Mouse (Mus musculus) CH12.LX (cell line): Measurements from ENCODE around the gene Zbtb20.

Experiments
- CTCF ChIP-seq, 2 experiments: IDR thresholded peaks in 1 of 2; conservative IDR thresholded peaks in 1 of 2; 2 replicates each; pipeline ENCODE4 v1.5.1; 2011 to 2012; ENCODE audit warnings: low read depth in 2 of 2, low read length in 2 of 2, improper control_type of control experiment in 1 of 2, inconsistent platforms in 1 of 2, mild to moderate bottlenecking in 1 of 2, moderate library complexity in 1 of 2
- ELF1 ChIP-seq: IDR thresholded peaks from 2 replicates; pipeline ENCODE4 v1.6.1; 2014; ENCODE audit warnings: low read depth, mild to moderate bottlenecking, inconsistent platforms, low read length, improper control_type of control experiment
- EP300 ChIP-seq: IDR thresholded peaks from 2 replicates; pipeline ENCODE4 v1.6.1; 2011; ENCODE audit warnings: low read length, improper control_type of control experiment
- HCFC1 ChIP-seq: IDR thresholded peaks from 2 replicates; pipeline ENCODE4 v1.6.1; 2012; ENCODE audit warnings: low read depth, mild to moderate bottlenecking, inconsistent platforms, low read length, improper control_type of control experiment
- KAT2A ChIP-seq: IDR thresholded peaks from 2 replicates; pipeline ENCODE4 v1.6.1; 2012; ENCODE audit warnings: low read length, improper control_type of control experiment, inconsistent platforms; ENCODE audit not compliant: insufficient replicate concordance
- MAX ChIP-seq: IDR thresholded peaks from 2 replicates; pipeline ENCODE4 v1.6.1; 2011; ENCODE audit warnings: low read length, improper control_type of control experiment
- PAX5 ChIP-seq: IDR thresholded peaks from 2 replicates; pipeline ENCODE4 v1.6.1; 2012; ENCODE audit warnings: low read length, inconsistent platforms, mixed read lengths
- POLR2A ChIP-seq: IDR thresholded peaks from 2 replicates; pipeline ENCODE4 v1.6.1; 2011; ENCODE audit warnings: low read depth, mild to moderate bottlenecking, improper control_type of control experiment, low read length
- RAD21 ChIP-seq: IDR thresholded peaks from 2 replicates; pipeline ENCODE4 v1.6.1; 2011; ENCODE audit warnings: low read depth, mild to moderate bottlenecking, low read length, improper control_type of control experiment, moderate library complexity
- SMC3 ChIP-seq: IDR thresholded peaks from 2 replicates; pipeline ENCODE4 v1.6.1; 2011; ENCODE audit warnings: low read depth, low read length, improper control_type of control experiment
- ZC3H11A ChIP-seq: IDR thresholded peaks from 2 replicates; pipeline ENCODE4 v1.6.1; 2012; ENCODE audit warnings: low read depth, mild to moderate bottlenecking, inconsistent platforms, low read length, improper control_type of control experiment
- ZKSCAN1 ChIP-seq: IDR thresholded peaks from 2 replicates; pipeline ENCODE4 v1.6.1; 2012; ENCODE audit warnings: low read depth, inconsistent platforms, low read length, improper control_type of control experiment, borderline replicate concordance

GRCm38 (mm10) chr16:43548774-43549173, 673.1 kb downstream of the Zbtb20 start:
- TF ChIP-seq EP300, result no peak
- no peak for TF ChIP-seq ZKSCAN1
- no peak for TF ChIP-seq PAX5
- no peak for TF ChIP-seq MAX
- no peak for TF ChIP-seq CTCF (conservative IDR thresholded peaks at IDR 0.05 in 1 of 2, IDR thresholded peaks at IDR 0.05 in 1 of 2; ENCODE audit: low read depth in 2 of 2, low read length in 2 of 2)
- no peak for TF ChIP-seq ELF1
- TF ChIP-seq ZC3H11A, result no peak
- no peak for TF ChIP-seq KAT2A
- TF ChIP-seq POLR2A, result no peak
- TF ChIP-seq SMC3, result no peak
- TF ChIP-seq RAD21, result no peak
- no peak for TF ChIP-seq HCFC1
